Mouse (Mus musculus): ENCODE results near the gene Raet1e. TPM values are rescaled to one million over a fixed set of nuclear protein-coding genes. Genes with fewer than 3 reads are reported as not detected.
"Not testable (repeated sequence)": the region's sequence is repeated elsewhere in the genome, so short reads cannot be mapped to it uniquely, and the experiment has no call there.

Raet1e gene
- total RNA-seq (2021): 1 to 10 TPM in 1 of 2 experiments, not detected in 1; 1.7 TPM
- long read RNA-seq, experiment 1: 0 reads
- long read RNA-seq, experiment 2, partial matches to known transcripts: 0 of 3 reads
- long read RNA-seq, experiment 2, other reads (novel, unspliced or antisense): 2 of 3 reads

DNA sequence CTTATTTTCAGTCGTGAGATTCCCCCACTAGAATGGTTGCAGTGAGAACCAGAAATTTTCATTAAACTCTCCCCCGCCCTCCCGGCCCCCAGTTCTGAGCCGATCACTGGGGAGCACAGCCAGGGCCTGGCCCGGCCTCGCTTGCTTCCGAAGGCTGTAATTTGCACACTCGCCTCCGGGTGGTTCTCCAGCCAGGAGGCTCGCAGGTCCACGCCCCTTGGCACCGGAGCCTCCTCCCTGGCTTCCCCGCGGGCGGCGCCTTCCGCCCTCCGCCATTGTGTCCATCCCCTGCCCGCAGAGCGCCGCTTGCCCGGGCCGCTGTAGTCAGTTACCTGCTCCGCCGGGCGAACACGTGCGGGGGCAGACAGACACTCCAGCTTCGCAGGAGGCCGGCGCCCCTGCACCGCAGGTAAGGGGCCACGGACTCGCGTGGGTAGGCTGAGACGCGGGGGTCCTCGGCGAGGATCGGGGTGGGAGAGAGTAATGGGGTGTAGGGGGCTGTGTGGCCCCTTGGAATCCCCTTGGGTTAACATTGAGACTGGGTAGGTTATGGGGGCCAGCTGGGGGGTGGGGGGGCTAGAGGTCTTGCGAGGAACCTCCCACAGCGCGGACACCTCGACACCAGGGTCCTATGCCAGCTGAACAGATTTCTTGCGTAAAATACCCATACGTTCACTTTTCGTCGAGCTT lies at the start of gene Raet1e, which contains the start of gene H60b:
Gene Raet1e, plus strand, starts transcription at position 260 of the 690 bp plus-strand sequence.
Gene H60b, plus strand, starts transcription at position 277 of the 690 bp plus-strand sequence.
- peak; percentile 44 to 61 for DNase-seq (ENCODE audit: low spot score in 2 of 2)

- peak; percentile 74 to 76 for DNase-seq (ENCODE audit: low spot score in 2 of 2)
Observed at GRCm38 (mm10) chr10:22140665-22141280, 17.6 kb upstream of the Raet1e start.

- DNase-seq (ENCODE audit: low spot score in 2 of 2): peak in 1 of 2 experiments; percentile 21
Observed at GRCm38 (mm10) chr10:22142194-22142593, 16.2 kb upstream of the Raet1e start.

- DNase-seq (ENCODE audit: low spot score in 2 of 2): no peak
Observed at GRCm38 (mm10) chr10:22142926-22143325, 15.4 kb upstream of the Raet1e start.

- DNase-seq (ENCODE audit: low spot score in 2 of 2): peak; percentile 75 to 86
Observed at GRCm38 (mm10) chr10:22148441-22149072, 9.8 kb upstream of the Raet1e start.

DNA sequence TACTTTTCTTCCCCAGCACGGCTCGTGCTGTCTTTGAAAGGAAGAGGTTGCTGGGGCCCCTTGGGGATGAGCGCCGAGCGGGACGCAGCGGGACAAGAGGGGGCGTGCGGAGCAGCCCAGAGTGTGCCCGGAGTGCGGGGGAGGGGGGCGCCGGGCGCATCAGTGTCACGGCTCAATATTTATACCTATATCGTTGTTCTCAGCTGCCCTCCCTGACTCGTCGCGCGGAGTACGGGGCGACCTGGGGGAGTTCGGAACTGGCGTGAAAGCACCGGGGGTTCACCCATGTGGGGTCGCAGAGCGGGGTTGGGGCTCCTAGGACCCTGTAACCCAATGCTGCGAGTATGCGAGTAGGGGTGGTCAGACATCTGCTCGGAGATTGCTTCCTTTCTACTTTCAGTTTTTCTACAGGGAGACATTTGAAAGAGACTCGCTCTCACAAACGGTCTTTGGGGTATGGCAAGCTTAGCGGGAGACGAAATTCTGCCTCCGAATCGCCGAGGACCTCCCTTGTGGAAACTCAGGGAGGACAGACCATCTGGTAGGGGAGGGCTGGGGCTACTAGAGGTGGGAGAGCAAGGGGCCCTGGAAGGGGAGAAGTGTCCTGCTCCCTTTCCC lies 9.2 kb upstream of the Raet1e start, which contains the start of gene E030030I06Rik:
Gene E030030I06Rik, minus strand, starts transcription at position 198 of the 618 bp plus-strand sequence.
- DNase-seq (ENCODE audit: low spot score in 2 of 2): peak; percentile 34

GRCm38 (mm10) chr10:22149691-22150465 lies 8.5 kb upstream of the Raet1e start:
- DNase-seq (ENCODE audit: low spot score in 2 of 2): peak in 1 of 2 experiments; percentile 19

DNA sequence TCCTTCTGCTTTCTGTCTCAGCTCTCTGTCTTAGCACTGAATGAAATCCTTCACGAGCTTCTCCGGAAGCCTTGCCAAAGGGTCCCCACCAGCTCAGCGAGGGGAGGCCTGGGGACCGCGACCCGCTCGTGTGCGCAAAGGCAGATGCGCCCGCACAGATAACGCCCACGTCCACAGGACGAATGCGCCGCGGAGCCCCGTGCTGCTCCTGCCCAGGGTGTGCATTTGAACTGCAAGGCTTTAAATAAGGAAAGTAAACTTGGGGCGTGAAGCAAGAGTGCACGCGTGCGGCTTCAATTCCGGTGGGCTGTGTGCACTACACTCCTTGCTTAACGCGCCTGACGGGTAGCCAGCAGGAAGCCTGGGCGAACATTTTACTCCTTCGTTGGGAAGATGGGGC lies 7.8 kb upstream of the Raet1e start:
- peak in 1 of 2 experiments; percentile 11 for DNase-seq (ENCODE audit: low spot score in 2 of 2)

DNA sequence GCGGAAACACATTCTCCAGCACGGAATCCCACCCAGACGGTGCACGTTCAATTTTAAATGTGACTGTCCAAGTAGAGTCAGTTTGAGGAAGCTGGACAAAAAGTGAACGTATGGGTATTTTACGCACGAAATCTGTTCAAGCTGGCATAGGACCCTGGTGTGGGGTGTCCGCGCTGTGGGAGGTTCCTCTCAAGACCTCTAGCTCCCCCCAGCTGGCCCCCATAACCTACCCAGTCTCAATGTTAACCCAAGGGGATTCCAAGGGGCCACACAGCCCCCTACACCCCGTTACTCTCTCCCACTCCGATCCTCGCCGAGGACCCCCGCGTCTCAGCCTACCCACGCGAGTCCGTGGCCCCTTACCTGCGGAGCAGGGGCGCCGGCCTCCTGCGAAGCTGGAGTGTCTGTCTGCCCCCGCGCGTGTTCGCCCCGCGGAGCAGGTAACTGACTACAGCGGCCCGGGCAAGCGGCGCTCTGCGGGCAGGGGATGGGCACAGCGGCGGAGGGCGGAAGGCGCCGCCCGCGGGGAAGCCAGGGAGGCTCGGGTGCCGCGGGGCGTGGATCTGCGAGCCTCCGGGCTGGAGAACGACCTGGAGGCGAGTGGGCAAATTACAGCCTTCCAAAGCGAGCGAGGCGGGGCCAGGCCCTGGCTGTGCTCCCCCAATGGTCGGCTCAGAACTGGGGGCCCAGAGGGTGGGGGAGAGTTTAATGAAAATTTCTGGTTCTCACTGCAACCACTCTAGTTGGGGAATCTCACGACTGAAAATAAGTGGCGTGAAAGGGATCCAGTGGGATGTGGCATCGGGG lies 7.1 kb upstream of the Raet1e start:
- peak in 1 of 2 experiments; percentile 10 for DNase-seq (ENCODE audit: low spot score in 2 of 2)

GRCm38 (mm10) chr10:22151863-22152640 lies 6.3 kb upstream of the Raet1e start:
- not testable (repeated sequence) for DNase-seq (ENCODE audit: low spot score in 2 of 2)

GRCm38 (mm10) chr10:22153147-22153690 lies 5.2 kb upstream of the Raet1e start:
- DNase-seq (ENCODE audit: low spot score in 2 of 2): not testable (repeated sequence)

GRCm38 (mm10) chr10:22154127-22154526 lies 4.2 kb upstream of the Raet1e start:
- not testable (repeated sequence) for DNase-seq (ENCODE audit: low spot score in 2 of 2)

- DNase-seq (ENCODE audit: low spot score in 2 of 2): no peak
Observed at GRCm38 (mm10) chr10:22154871-22155799, 3.2 kb upstream of the Raet1e start.

- no peak for DNase-seq (ENCODE audit: low spot score in 2 of 2)
Observed at GRCm38 (mm10) chr10:22159131-22159561, 777 bp downstream of the Raet1e start.

DNA sequence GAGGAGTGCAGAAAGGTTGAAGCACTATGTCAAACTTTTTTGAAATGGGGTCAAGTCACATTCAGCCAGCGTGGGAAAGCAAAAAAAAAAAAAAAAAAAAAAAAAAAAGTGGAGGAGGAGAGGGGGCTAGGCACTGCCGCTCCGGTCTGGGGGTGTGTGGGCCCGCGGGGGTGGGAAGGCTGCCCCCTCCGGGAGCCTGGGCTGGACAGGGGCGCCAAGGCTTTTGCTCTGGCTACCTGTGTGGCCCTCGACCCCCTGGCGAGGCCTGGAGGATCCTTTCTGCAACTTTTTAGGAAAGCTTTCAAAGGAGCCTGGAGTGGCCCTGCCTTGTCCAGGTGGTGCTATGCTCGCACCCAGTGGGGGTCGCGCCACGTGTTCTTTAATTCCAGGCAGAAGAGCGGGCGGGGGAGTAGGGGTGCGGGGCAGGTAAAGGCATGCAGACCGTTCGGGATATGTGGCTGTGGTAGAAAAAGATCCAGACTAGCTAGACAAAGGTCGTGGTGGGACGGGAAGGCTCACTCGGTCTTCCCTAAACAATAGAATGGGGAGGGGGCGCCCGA lies 1.3 kb downstream of the Raet1e start:
- DNase-seq (ENCODE audit: low spot score in 2 of 2): no peak

GRCm38 (mm10) chr10:22163279-22163678 lies 4.9 kb downstream of the Raet1e start:
- not testable (repeated sequence) for DNase-seq (ENCODE audit: low spot score in 2 of 2)

Measured in adrenal gland, adult 18-20 months (tissue).